Mouse (Mus musculus) layer of hippocampus, adult 11-12 months (tissue): Measurements from ENCODE around the gene Creb3l4.

Experiments
- DNase-seq: peaks from one replicate; pipeline ENCODE4 v3.0.0; 2022; ENCODE audit warnings: low spot score

Gene Creb3l4

GRCm38 (mm10) chr3:90190859-90191510 lies 52.3 kb downstream of the Creb3l4 start:
- DNase-seq: no peak
